Mouse (Mus musculus): ENCODE measurements around the gene Plscr2.

Plscr2 gene

GRCm38 (mm10) chr9:92273956-92274762, 1.2 kb upstream of the Plscr2 start:
- 87% methylated on average over 6 of the region's 6 CpGs for WGBS

GRCm38 (mm10) chr9:92276360-92276759, 958 bp downstream of the Plscr2 start:
- 79% methylated on average over 7 of the region's 7 CpGs for WGBS

- 83% methylated on average over 1 of the region's 1 CpGs for WGBS
These were observed 4.6 kb downstream of the Plscr2 start for GRCm38 (mm10) chr9:92280048-92280447.

- WGBS, result 62% methylated on average over 7 of the region's 7 CpGs
These were observed 7.3 kb downstream of the Plscr2 start for GRCm38 (mm10) chr9:92282563-92283171.

GRCm38 (mm10) chr9:92289675-92290074, 14.3 kb downstream of the Plscr2 start:
- WGBS, result 72% methylated on average over 3 of the region's 3 CpGs

- WGBS, result 82% methylated on average over 2 of the region's 2 CpGs
These were observed 16.8 kb downstream of the Plscr2 start for GRCm38 (mm10) chr9:92292169-92292568.

- 54% methylated on average over 3 of the region's 3 CpGs for WGBS
These were observed 17.5 kb downstream of the Plscr2 start for GRCm38 (mm10) chr9:92292922-92293321.

- 68% methylated on average over 2 of the region's 2 CpGs for WGBS
These were observed 18.5 kb downstream of the Plscr2 start for GRCm38 (mm10) chr9:92293560-92294548.

GRCm38 (mm10) chr9:92298288-92298687, 22.9 kb downstream of the Plscr2 start:
- WGBS, result 77% methylated on average over 1 of the region's 1 CpGs

GRCm38 (mm10) chr9:92301213-92301612, 25.8 kb downstream of the Plscr2 start:
- 72% methylated on average over 3 of the region's 3 CpGs for WGBS

- 63% methylated on average over 8 of the region's 8 CpGs for WGBS
These were observed 29.7 kb downstream of the Plscr2 start for GRCm38 (mm10) chr9:92305075-92305474.

- 71% methylated on average over 8 of the region's 8 CpGs for WGBS
These were observed 30.3 kb downstream of the Plscr2 start for GRCm38 (mm10) chr9:92305620-92306220.

- WGBS, result 90% methylated on average over 1 of the region's 1 CpGs
These were observed 33.7 kb downstream of the Plscr2 start, which contains the start of gene 1700057G04Rik for GRCm38 (mm10) chr9:92309077-92309476. TSS of gene 1700057G04Rik (plus strand) at chr9:92309377.

GRCm38 (mm10) chr9:92316791-92317190, 41.4 kb downstream of the Plscr2 start:
- WGBS, result 87% methylated on average over 3 of the region's 3 CpGs

GRCm38 (mm10) chr9:92325936-92326335, 50.5 kb downstream of the Plscr2 start:
- WGBS, result 80% methylated on average over 9 of the region's 9 CpGs

GRCm38 (mm10) chr9:92326813-92327212, 51.4 kb downstream of the Plscr2 start:
- 86% methylated on average over 4 of the region's 4 CpGs for WGBS

- WGBS, result 93% methylated on average over 4 of the region's 4 CpGs
These were observed 56.0 kb downstream of the Plscr2 start for GRCm38 (mm10) chr9:92331383-92331782.

GRCm38 (mm10) chr9:92334845-92335244, 59.4 kb downstream of the Plscr2 start:
- 97% methylated on average over 10 of the region's 10 CpGs for WGBS

GRCm38 (mm10) chr9:92335277-92335818, 59.9 kb downstream of the Plscr2 start:
- 91% methylated on average over 6 of the region's 6 CpGs for WGBS

- 94% methylated on average over 1 of the region's 1 CpGs for WGBS
These were observed 61.7 kb downstream of the Plscr2 start for GRCm38 (mm10) chr9:92337063-92337462.

- 65% methylated on average over 3 of the region's 3 CpGs for WGBS
These were observed 62.3 kb downstream of the Plscr2 start for GRCm38 (mm10) chr9:92337661-92338060.
